Mouse (Mus musculus) megakaryocyte, embryonic 14.5 days (primary cell): ENCODE measurements around the gene Fgfr1op. TPM values are rescaled to one million over a fixed set of nuclear protein-coding genes. Genes with fewer than 3 reads are reported as not detected.
"Not testable (repeated sequence)": the region's sequence is repeated elsewhere in the genome, so short reads cannot be mapped to it uniquely, and the experiment has no call there.

Experiments used
- H3K27me3 ChIP-seq: replicated peaks from 2 replicates; pipeline ENCODE3; 2012; ENCODE audit warnings: inconsistent platforms
- H3K36me3 ChIP-seq: replicated peaks from 2 replicates; pipeline ENCODE3; 2012; ENCODE audit warnings: low read length, inconsistent platforms, mixed read lengths
- H3K4me1 ChIP-seq: 2 replicates; pipeline ENCODE4 v1.6.1; 2012; ENCODE audit warnings: inconsistent platforms
- H3K4me3 ChIP-seq: replicated peaks from 2 replicates; pipeline ENCODE3; 2012; ENCODE audit warnings: moderate library complexity, mild to moderate bottlenecking, inconsistent platforms
- H3K9me3 ChIP-seq: 2 replicates; pipeline ENCODE4 v1.6.1; 2012; ENCODE audit warnings: inconsistent platforms
- FLI1 ChIP-seq: IDR thresholded peaks from 2 replicates; pipeline ENCODE4 v1.6.1; 2012; ENCODE audit warnings: low read length, inconsistent platforms, mixed read lengths
- GATA1 ChIP-seq: IDR thresholded peaks from 3 replicates; pipeline ENCODE4 v1.6.1; 2012; ENCODE audit warnings: mixed read lengths, low read length, inconsistent platforms, borderline replicate concordance
- polyA plus RNA-seq: library from polyadenylated mRNA; stranded (reverse); fragments of >175 nt; gene quantifications from 2 replicates; pipeline ENCODE4 v1.2.3, GENCODE M21; 2012; ENCODE audit warnings: low replicate concordance; ENCODE audit not compliant: insufficient read depth

Fgfr1op gene
- polyA plus RNA-seq, 1 experiment = 2.2 TPM

DNA sequence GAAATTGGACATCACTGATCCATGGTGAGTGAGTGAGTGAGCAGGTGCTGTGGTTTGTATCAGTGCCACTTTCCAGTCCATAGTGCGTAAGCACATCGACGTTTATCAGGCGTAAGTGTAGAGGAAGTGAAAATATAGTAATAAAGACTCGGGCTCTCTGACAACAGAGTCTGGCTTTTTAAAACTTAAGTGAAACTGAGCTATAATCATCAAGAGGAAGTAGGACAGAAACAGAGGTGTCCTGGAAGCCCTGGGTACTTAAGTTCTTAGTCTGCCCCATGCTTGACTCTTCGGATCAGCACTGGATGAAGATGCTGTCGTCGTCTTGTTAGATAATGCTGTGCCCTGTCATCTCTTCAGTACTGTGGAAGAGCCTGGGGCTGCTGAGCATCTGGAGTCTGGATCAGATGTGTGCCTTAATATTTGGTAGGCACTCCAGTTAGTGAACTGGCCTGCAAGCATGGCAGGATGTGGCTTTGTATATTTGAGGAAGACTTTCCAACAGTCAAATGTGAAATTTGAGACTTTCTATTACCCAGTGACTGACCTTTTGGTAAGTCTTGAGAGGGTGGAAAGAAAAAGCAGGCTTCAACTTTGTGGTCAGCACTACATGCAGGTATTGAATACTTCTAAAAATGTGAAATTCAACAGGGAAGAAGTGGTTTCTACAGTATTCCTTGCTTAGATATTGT is 30.5 kb downstream of the Fgfr1op start:
- peaks cover 63% of the 10 kb centered on the region for H3K36me3 ChIP-seq

DNA sequence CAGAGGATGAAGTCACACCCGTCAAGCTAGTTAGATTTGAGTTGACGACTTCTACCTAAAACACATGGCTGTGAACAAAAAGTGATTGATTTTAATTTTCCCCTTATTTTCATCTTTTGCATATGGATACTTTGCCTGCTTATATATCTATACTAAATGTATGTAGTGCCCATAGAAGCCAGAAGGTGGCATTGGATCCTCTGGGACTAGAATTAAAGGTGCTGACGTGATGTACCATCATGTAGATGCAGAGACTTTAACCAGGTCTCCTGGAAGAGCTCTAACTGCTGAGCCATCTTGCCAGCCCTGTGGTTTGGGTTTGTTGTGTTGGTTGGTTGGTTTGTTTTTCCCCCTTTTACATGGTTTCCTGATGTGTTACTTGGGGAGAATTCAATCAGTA is 32.4 kb downstream of the Fgfr1op start:
- Histone ChIP-seq H3K4me1 (peaks cover 19% of the 10 kb centered on the region), H3K27me3 (no peaks in the 10 kb centered on the region), H3K36me3 (peaks cover 47% of the 10 kb centered on the region), H3K4me3 (no peak overlapping the region), H3K9me3 (no peaks in the 10 kb centered on the region)
- no peak for TF ChIP-seq FLI1
- no peak for TF ChIP-seq GATA1

More for the DNA sequence above, 30.5 kb downstream of the Fgfr1op start:
- TF ChIP-seq GATA1 (no peak), FLI1 (no peak)
- H3K27me3 ChIP-seq = no peaks in the 10 kb centered on the region
- peaks cover 19% of the 10 kb centered on the region for H3K4me1 ChIP-seq
- H3K4me3 ChIP-seq = no peak overlapping the region
- H3K9me3 ChIP-seq = no peaks in the 10 kb centered on the region

DNA sequence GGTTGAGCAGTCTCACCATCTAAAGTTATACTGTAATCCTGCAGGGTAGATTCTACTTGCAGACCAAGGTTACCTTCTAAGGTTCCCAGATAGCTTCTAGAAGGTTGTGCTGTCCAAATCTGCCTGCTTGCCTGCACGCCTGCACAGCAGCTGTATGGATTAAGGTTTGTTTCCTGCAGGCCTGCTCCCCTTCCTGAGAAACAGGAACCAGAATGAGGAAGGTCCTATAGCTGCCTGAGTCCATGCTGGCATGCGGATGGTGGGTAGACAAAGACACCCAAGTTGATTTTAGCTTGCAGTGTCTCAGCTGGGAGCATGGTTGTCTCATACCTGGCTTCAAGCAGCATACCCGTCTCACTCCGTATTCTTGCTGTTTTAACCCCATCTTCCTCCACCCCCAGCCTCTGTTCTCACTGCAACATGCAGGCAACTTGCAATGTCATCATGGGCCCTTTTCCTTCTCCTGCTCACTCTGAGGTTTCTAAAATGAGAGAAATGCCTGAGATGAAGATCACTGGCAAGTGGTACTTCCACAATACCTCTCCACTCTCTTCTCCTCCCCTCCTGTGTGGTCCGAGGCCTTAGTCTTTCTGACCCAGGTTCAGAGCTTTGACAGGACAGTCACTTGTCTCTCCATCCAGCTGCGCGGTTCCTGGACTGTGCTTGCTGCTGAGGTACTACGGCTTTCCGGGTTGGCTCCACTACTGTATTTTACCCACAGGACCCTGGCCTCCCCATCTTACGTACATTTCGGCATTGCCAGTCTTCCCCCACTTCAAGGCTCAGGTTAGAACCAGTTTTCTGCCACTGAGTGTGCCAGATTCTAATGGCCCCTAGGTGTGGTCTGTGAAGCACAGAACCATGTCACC is 34.0 kb downstream of the Fgfr1op start:
- H3K4me3 ChIP-seq = peak overlapping the region; percentile 35
- peaks cover 4% of the 10 kb centered on the region for H3K27me3 ChIP-seq
- H3K9me3 ChIP-seq = no peaks in the 10 kb centered on the region
- H3K4me1 ChIP-seq = peaks cover 16% of the 10 kb centered on the region
- H3K36me3 ChIP-seq = peaks cover 32% of the 10 kb centered on the region
- no peak for TF ChIP-seq GATA1
- TF ChIP-seq FLI1 = no peak

DNA sequence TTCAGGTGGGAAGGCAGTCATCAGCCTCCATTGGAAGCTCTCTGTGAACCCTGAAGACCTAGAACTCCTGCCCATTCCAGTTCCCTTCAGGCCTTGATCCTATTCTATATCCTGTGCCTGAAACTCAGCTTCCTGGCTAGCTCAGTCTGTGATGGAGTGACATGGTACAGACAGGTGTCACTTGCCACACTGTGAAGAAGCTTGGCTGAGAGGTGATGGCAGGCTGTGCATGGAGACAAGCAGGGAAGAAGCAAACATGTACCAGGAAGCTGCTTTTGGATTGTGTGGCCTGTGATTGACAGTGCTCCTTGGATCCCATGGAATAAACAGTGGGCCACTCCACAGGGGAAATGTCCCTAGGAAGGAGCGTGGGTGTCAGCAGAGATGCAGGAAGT is 34.6 kb downstream of the Fgfr1op start:
- Histone ChIP-seq H3K27me3 (peaks cover 6% of the 10 kb centered on the region), H3K4me1 (peaks cover 16% of the 10 kb centered on the region), H3K4me3 (no peak overlapping the region), H3K36me3 (peaks cover 26% of the 10 kb centered on the region), H3K9me3 (no peaks in the 10 kb centered on the region)
- TF ChIP-seq GATA1 (no peak), FLI1 (no peak)

DNA sequence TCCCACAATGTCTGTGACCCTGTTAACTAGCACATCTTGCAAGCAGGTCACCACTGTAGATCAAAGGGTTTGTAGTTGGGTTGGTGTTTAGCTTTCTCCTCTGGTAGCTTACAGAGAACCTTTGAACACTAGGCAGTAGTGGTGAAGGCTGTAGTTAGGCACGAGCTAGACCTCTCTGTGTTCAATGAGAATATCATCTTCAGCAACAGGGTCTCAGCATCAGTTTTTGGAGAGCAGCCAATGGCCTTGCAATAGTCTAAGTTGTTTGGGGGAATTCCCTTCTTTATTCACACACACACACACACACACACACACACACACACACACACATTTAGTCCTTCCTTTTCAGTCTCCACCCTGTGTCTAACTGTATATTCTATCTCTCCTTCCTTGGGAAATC is 38.2 kb downstream of the Fgfr1op start:
- Histone ChIP-seq H3K9me3 (no peaks in the 10 kb centered on the region), H3K27me3 (peaks cover 12% of the 10 kb centered on the region), H3K4me1 (peaks cover 16% of the 10 kb centered on the region), H3K36me3 (no peaks in the 10 kb centered on the region), H3K4me3 (no peak overlapping the region)
- no peak for TF ChIP-seq FLI1

DNA sequence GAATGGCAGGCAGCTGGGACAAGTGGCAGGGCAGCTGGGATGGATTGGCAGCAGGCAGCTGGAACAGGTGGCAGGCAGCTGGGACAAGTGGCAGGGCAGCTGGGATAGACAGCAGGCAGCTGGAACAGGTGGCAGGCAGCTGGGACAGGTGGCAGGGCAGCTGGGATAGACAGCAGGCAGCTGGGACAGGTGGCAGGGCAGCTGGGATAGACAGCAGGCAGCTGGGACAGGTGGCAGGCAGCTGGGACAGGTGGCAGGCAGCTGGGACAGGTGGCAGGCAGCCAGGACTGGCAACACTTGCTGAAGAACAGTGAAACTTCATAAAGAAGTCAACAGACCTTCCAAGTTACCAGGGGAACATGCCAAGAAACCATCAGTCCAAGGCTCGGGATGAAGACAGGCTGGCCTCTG is 39.9 kb downstream of the Fgfr1op start:
- H3K27me3 ChIP-seq = peaks cover 17% of the 10 kb centered on the region
- not testable (repeated sequence) for H3K36me3 ChIP-seq, H3K9me3 ChIP-seq, H3K4me3 ChIP-seq, H3K4me1 ChIP-seq

DNA sequence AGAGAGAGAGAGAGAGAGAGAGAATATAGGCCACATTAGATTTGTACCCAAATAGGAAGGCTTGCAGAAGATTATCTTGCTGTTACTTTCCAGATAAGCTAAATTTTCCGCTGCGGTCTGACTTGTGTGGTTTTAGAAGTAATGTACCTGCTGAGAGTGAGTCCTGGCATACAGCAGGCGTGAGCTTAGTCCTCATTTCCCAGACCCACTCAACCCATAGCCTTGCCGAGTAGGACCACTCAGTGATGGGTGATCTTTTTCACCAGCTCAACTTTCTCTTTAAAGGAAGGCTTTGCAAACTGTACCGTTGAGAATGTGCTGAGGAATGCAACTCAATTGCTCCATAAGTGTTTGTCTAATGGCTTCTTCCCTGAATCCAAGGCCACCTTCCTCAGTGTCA is 41.4 kb downstream of the Fgfr1op start:
- Histone ChIP-seq H3K9me3 (no peaks in the 10 kb centered on the region), H3K4me3 (no peak overlapping the region), H3K27me3 (peaks cover 26% of the 10 kb centered on the region), H3K4me1 (no peaks in the 10 kb centered on the region), H3K36me3 (no peaks in the 10 kb centered on the region)
- TF ChIP-seq GATA1 = no peak
- TF ChIP-seq FLI1 = no peak

DNA sequence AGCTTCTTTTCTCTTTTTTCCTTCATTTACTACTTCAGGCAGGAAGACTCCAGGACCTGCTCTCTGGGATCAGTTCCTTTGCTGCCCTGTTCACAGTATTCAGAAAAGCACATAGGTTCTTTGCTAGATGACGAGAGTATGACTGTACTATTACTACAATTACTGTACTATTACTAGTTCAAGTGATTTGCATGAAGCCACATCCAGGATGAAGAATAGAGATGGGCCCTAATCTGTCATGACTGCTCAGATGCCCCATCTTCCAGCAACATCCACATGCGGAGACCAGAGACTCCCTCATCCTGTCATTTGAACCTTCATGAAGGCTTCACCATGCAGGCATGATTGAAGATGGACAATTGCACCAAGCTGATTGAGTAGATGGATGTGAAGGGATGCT is 44.4 kb downstream of the Fgfr1op start:
- H3K36me3 ChIP-seq = no peaks in the 10 kb centered on the region
- TF ChIP-seq GATA1 = no peak
- TF ChIP-seq FLI1 = no peak
- H3K4me3 ChIP-seq = no peak overlapping the region
- no peaks in the 10 kb centered on the region for H3K9me3 ChIP-seq
- no peaks in the 10 kb centered on the region for H3K4me1 ChIP-seq
- H3K27me3 ChIP-seq = peaks cover 30% of the 10 kb centered on the region

DNA sequence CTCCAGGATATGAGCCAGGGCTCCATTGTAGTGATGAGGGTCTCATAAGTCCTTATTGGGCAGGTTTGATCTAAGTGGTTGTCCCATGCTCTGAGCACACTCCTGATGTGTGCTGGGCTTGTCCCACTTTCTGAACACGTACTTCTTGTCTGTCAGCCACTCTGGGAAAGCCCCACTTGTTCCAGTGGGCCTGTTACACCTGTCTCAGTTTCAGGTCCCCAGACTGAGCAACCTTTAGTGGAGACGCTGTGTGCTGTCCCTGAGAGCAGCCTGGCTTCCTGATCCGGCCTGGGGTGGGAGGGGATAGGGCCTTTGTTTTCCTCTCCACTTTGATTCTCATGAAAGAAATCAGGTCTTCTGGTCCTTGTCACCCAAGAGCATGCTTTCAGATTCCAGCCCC is 44.9 kb downstream of the Fgfr1op start:
- TF ChIP-seq FLI1 = no peak
- no peak for TF ChIP-seq GATA1
- H3K9me3 ChIP-seq = no peaks in the 10 kb centered on the region
- H3K36me3 ChIP-seq = no peaks in the 10 kb centered on the region
- H3K27me3 ChIP-seq = peaks cover 27% of the 10 kb centered on the region
- no peak overlapping the region for H3K4me3 ChIP-seq
- no peaks in the 10 kb centered on the region for H3K4me1 ChIP-seq

DNA sequence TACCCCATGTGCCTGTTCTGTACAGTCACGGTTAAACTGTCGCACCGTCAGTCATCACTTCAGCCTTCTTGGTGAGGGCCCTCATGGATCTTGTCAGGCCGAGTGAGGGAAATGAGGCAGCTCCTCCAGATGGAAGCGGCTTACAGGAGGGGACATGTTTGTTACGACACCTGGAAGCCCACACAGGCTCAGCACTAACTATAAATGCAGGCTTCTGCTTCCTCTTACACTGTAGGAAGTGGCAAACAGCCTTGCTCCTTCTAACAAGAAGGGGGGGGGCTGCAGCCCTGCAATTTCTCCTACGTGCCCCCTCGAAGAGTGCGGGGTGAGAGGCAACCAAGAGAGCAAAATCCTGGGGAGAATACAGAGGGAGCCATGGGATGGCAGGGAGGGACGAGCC is 45.4 kb downstream of the Fgfr1op start:
- TF ChIP-seq FLI1 = no peak
- no peak for TF ChIP-seq GATA1
- Histone ChIP-seq H3K4me3 (no peak overlapping the region), H3K4me1 (no peaks in the 10 kb centered on the region)

More for the DNA sequence above, 45.4 kb downstream of the Fgfr1op start:
- H3K27me3 ChIP-seq = peaks cover 30% of the 10 kb centered on the region
- H3K36me3 ChIP-seq = no peaks in the 10 kb centered on the region
- no peaks in the 10 kb centered on the region for H3K9me3 ChIP-seq
